Mouse (Mus musculus) forebrain, postnatal 0 days (tissue): Measurements from ENCODE around the gene Kirrel3. TPM values are rescaled to one million over a fixed set of nuclear protein-coding genes. Genes with fewer than 3 reads are reported as not detected.

ENCODE experiments used
- ATAC-seq: fragments of 200-750 bp; cut with Nextera tagmentation; 2 replicates; pipeline ENCODE4 v1.8.0; 2017; ENCODE audit warnings: mild to moderate bottlenecking, moderate library complexity
- DNase-seq: peaks from one replicate; pipeline ENCODE4 v3.0.0-alpha.2; 2015
- H3K27ac ChIP-seq: fragments of 300-500 bp; sonication (generic); 2 replicates; pipeline ENCODE4 v1.5.1; 2014; ENCODE audit warnings: low read depth, mild to moderate bottlenecking, antibody characterized with exemption, low read length, moderate library complexity, mixed read lengths
- H3K27me3 ChIP-seq: fragments of 300-500 bp; sonication (generic); 2 replicates; pipeline ENCODE4 v1.6.1; 2014; ENCODE audit warnings: mild to moderate bottlenecking, low read length, mixed read lengths; ENCODE audit not compliant: insufficient read depth
- H3K36me3 ChIP-seq: fragments of 300-500 bp; sonication (generic); 2 replicates; pipeline ENCODE4 v1.6.1; 2014; ENCODE audit warnings: mild to moderate bottlenecking, moderate library complexity; ENCODE audit not compliant: insufficient read depth
- H3K4me1 ChIP-seq: fragments of 300-500 bp; sonication (generic); 2 replicates; pipeline ENCODE4 v1.6.1; 2014; ENCODE audit warnings: antibody characterized with exemption; ENCODE audit not compliant: insufficient read depth
- H3K4me2 ChIP-seq: fragments of 300-500 bp; sonication (generic); 2 replicates; pipeline ENCODE4 v1.6.1; 2014; ENCODE audit warnings: low read depth, mild to moderate bottlenecking, moderate library complexity
- H3K4me3 ChIP-seq: fragments of 300-500 bp; sonication (generic); 2 replicates; pipeline ENCODE4 v1.5.1; 2014; ENCODE audit warnings: low read depth, low read length, mixed read lengths
- H3K9ac ChIP-seq: fragments of 300-500 bp; sonication (generic); 2 replicates; pipeline ENCODE4 v1.6.1; 2014; ENCODE audit warnings: mild to moderate bottlenecking
- H3K9me3 ChIP-seq: fragments of 300-500 bp; sonication (generic); 2 replicates; pipeline ENCODE4 v1.6.1; 2016; ENCODE audit warnings: low read length
- CTCF ChIP-seq: sonication (generic); IDR thresholded peaks from 2 replicates; pipeline ENCODE4 v1.5.1; 2016; ENCODE audit warnings: antibody characterized with exemption, control low read depth, low read depth
- WGBS: fragments of 180-500 bp; shearing (Covaris S2); extraction: QIAGEN DNeasy Blood & Tissue Kit; methylation state at CpG from one replicate; pipeline ENCODE4 v1.1.7; 2014; 5-methylcytosine and 5-hydroxymethylcytosine counted together
- polyA plus RNA-seq: library from polyadenylated mRNA; unstranded; fragments of >200 nt; fragmentation: Nextera tagmentation; extraction: Ambion mirVana; gene quantifications from 2 replicates; pipeline ENCODE4 v1.2.1, GENCODE M21; 2015
- total RNA-seq: library from RNA; depleted of rRNA; stranded (reverse); fragments of >200 nt; gene quantifications from 2 replicates; pipeline ENCODE4 v1.2.3, GENCODE M21; 2014

The Kirrel3 gene
- total and polyA plus RNA-seq, 2 experiments from 2014 or later, result 35.3 to 57.6 TPM

DNA sequence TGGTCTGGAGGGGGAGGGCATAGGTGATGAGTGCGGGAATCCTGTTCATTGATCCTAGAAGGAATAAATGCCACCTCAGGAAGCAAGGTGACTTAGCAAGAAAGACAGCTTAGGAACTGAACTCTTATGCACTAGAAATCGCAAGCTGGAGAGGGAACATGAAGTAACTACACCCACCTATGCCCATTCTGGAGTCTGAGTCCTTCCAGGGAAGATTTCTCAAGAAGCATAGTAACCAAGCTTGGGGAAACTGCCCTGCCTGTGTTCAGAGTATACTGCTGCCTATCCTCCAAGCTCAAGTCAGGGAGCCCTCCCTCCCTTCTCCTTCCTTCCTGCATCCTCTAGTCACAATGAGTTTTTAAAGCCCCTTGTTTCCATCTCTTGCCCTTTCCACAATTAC is 283.3 kb downstream of the Kirrel3 start:
- ATAC-seq, result no peak
- peaks cover 11% of the 10 kb centered on the region for H3K4me1 ChIP-seq

GRCm38 (mm10) chr9:34770951-34771350 is 285.3 kb downstream of the Kirrel3 start:
- peaks cover 11% of the 10 kb centered on the region for H3K4me1 ChIP-seq
- H3K27me3 ChIP-seq, result no peaks in the 10 kb centered on the region
- H3K4me3 ChIP-seq, result no peak overlapping the region
- H3K27ac ChIP-seq, result no peak overlapping the region
- H3K9ac ChIP-seq, result no peak overlapping the region
- WGBS, result 57% methylated on average over 4 of the region's 4 CpGs
- H3K9me3 ChIP-seq, result 0 out of 2 replicates have a peak, but pooled peaks cover 5% of the 10 kb centered on the region
- TF ChIP-seq CTCF, result no peak
- H3K4me2 ChIP-seq, result no peak overlapping the region
- ATAC-seq (no peak), DNase-seq (no peak)
- no peaks in the 10 kb centered on the region for H3K36me3 ChIP-seq

More for the DNA sequence above, 283.3 kb downstream of the Kirrel3 start:
- no peaks in the 10 kb centered on the region for H3K27me3 ChIP-seq
- no peaks in the 10 kb centered on the region for H3K36me3 ChIP-seq
- H3K4me3 ChIP-seq, result no peak overlapping the region
- H3K9ac ChIP-seq, result no peak overlapping the region
- H3K4me2 ChIP-seq, result no peak overlapping the region
- no peak for TF ChIP-seq CTCF
- 91% methylated on average over 2 of the region's 2 CpGs for WGBS
- H3K27ac ChIP-seq, result no peak overlapping the region
- DNase-seq, result no peak
- 0 out of 2 replicates have a peak, but pooled peaks cover 5% of the 10 kb centered on the region for H3K9me3 ChIP-seq

GRCm38 (mm10) chr9:34771401-34771800 is 285.7 kb downstream of the Kirrel3 start:
- DNase-seq (no peak), ATAC-seq (peak; percentile 19; the same call in 1 of the 2 replicates)
- Histone ChIP-seq H3K36me3 (no peaks in the 10 kb centered on the region), H3K4me3 (no peak overlapping the region), H3K27ac (peak overlapping the region; percentile 54), H3K4me1 (peaks cover 11% of the 10 kb centered on the region), H3K9me3 (0 out of 2 replicates have a peak, but pooled peaks cover 5% of the 10 kb centered on the region), H3K27me3 (no peaks in the 10 kb centered on the region), H3K4me2 (no peak overlapping the region), H3K9ac (no peak overlapping the region)
- no peak for TF ChIP-seq CTCF

DNA sequence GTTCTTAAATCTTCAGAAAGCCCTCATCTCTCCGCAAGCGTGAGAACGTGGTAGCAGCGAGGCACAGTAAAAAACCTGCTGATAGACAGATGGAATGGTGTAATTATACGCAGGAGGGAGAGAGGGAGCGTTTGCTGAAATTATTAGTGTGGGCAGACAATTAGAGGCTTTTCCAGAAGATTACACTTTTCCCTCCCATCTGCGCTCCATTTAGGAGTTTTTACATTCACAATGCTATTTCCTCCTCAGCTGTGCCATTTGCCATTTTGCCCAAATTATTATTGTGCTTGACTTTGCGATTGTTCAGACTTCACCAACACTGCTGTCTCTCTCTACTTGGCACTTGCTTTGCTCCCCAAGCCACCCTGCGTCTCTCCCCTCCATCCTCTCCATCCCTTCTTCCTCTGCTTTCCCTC is 286.3 kb downstream of the Kirrel3 start:
- H3K9me3 ChIP-seq, result 0 out of 2 replicates have a peak, but pooled peaks cover 5% of the 10 kb centered on the region
- peak; percentile 76 for ATAC-seq
- no peak overlapping the region for H3K4me2 ChIP-seq
- WGBS, result 31% methylated on average over 9 of the region's 9 CpGs
- no peak for TF ChIP-seq CTCF
- no peaks in the 10 kb centered on the region for H3K36me3 ChIP-seq
- no peak overlapping the region for H3K4me3 ChIP-seq
- no peak overlapping the region for H3K9ac ChIP-seq
- H3K27ac ChIP-seq, result peak overlapping the region; percentile 64
- DNase-seq, result peak; percentile 60
- H3K27me3 ChIP-seq, result no peaks in the 10 kb centered on the region
- H3K4me1 ChIP-seq, result peaks cover 11% of the 10 kb centered on the region

DNA sequence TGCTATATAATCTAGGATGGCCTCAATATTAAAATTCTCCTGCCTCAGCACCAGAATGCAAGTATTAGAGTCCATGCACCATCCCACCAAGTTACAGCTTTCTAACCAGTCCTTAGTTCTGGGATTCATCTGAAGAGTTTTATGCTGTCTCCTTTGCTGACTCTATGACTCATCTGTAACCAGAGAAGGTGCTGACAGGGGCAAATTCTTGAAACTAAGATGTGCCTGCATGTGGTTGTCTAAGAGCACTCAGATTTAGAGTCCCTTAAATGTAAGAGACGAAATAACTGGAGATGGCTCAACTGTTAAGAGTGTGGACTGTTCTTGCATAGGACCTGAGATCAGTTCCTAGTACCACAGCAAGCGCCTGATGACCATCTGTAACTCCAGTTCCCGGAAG is 295.7 kb downstream of the Kirrel3 start:
- Histone ChIP-seq H3K4me1 (no peaks in the 10 kb centered on the region), H3K27me3 (no peaks in the 10 kb centered on the region), H3K9ac (no peak overlapping the region), H3K36me3 (no peaks in the 10 kb centered on the region), H3K4me2 (no peak overlapping the region), H3K4me3 (no peak overlapping the region), H3K9me3 (no peaks in the 10 kb centered on the region), H3K27ac (no peak overlapping the region)
- TF ChIP-seq CTCF, result no peak
- DNase-seq (no peak), ATAC-seq (no peak)
- WGBS, result 92% methylated on average over 3 of the region's 3 CpGs

GRCm38 (mm10) chr9:34787915-34788314 is 302.2 kb downstream of the Kirrel3 start:
- ATAC-seq, result no peak
- Histone ChIP-seq H3K27me3 (no peaks in the 10 kb centered on the region), H3K4me3 (no peak overlapping the region), H3K27ac (no peak overlapping the region), H3K9me3 (no peaks in the 10 kb centered on the region), H3K4me2 (no peak overlapping the region), H3K36me3 (no peaks in the 10 kb centered on the region), H3K4me1 (no peaks in the 10 kb centered on the region; the same call in 1 of the 2 replicates), H3K9ac (no peak overlapping the region)
- WGBS, result 54% methylated on average over 3 of the region's 3 CpGs
- TF ChIP-seq CTCF, result no peak
- DNase-seq, result no peak

DNA sequence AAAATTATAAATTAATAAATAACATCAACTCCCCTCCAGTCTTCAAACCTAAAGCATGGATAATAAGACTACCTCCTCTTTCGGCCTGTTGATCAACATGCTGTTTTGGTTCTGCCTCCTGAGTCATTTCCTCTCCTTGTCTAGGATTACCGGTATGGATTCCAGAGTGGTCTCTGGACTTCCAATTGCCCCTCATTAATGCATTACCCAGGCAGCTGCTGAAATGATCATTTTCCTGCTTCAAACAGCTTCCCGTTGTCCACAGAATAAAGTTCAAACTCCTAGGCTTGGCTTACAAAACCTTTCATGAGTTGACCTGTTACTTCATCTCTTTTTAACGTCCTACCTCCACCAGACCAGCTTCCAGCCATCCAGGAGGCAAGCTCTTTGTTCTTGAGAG is 309.5 kb downstream of the Kirrel3 start:
- Histone ChIP-seq H3K27me3 (no peaks in the 10 kb centered on the region), H3K4me1 (no peaks in the 10 kb centered on the region; the same call in 1 of the 2 replicates), H3K36me3 (no peaks in the 10 kb centered on the region), H3K27ac (no peak overlapping the region), H3K9ac (no peak overlapping the region), H3K4me3 (no peak overlapping the region), H3K9me3 (no peaks in the 10 kb centered on the region), H3K4me2 (no peak overlapping the region)
- ATAC-seq (no peak), DNase-seq (no peak)
- WGBS, result 49% methylated on average over 4 of the region's 4 CpGs
- no peak for TF ChIP-seq CTCF
